Mouse (Mus musculus) B cell, adult 62 days (primary cell): Measurements from ENCODE around the gene Igfn1. TPM values are rescaled to one million over a fixed set of nuclear protein-coding genes. Genes with fewer than 3 reads are reported as not detected.

Experiments
- total RNA-seq: library from RNA; stranded (reverse); gene quantifications from 4 replicates; pipeline ENCODE4 v1.2.4, GENCODE M21; 2023

The Igfn1 gene
- total RNA-seq, result 0.09 to 0.17 TPM in 2 of 4 replicates, not detected in the others

DNA sequence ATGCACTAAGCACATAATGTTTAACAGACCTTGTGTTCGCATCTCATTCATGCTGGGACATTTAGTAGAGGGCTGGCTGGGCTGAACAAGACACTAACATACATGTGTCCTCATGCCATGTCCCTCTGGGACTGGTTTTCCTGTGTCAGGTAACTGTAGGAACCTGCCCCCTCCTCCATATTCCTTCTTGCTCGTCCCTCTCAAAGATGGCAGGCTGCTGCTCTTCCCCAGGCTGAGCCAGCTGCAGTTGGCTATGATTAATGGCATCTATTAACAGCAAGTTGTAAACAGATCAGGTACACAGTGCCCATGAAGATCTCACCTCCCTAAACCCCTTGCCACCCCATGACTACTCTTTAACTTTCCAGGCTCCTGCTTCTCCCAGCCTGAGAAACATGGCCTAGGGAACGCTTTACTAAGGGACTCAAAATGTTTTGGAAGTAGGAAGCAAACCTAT lies at the start of gene Igfn1:
TSS of gene Igfn1 (minus strand) at position 51 of the 457 bp plus-strand sequence.

DNA sequence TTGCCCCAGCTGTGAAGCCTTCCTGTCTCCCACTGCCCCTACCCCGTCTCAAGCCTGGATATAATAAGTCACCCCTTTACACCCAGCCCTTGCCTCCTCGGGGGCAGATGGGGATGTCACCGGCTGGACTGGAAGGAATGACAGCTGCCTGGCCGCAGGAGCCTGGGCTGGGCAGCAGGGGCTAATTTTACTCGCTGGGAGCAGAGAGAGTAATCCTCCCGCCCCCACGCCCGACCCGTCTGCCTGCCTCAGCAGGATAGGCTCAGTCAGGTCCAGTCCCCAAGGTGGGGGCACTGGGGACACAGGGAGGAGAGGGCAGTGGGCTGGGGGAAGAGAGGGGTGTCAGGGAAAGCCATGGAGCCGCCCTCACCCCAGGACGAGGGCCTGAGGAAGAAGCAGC lies 46.4 kb upstream of the Igfn1 start, which contains the start of gene Cacna1s:
TSS of gene Cacna1s (plus strand) at position 204 of the 400 bp plus-strand sequence.

DNA sequence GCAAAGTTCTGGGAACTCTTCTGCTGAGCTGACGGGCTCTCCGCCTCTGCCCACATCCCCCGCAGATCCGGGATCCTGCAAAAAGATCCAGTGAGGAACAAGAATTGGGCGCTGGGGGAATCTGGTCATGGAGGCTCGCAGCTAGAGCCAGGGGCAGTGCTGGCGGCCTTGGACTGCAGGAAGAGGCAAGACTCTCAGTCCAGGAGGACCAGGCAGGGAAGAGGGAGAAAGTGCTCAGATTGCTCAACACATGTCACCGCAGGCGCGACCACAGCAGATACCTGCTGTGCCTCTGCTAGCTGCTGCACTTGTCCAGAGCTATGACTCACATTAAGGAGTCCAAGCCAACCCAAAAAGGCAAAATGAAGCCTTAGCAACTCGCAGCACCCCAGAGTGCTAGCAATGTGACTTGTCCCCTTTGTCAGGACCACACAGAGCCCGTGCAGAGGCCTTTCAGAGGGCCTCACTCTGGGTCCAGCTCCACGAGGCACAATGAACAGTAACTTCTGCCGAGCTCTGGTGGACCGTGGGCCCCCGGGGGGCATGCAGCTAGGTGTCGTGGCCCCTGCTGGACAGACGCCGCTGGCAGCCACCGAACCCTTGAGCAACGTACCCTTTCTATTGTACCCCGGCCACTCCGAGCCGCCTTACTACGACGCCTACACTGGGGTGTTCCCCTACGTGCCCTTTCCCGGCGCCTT lies 44.3 kb upstream of the Igfn1 start, which contains the start of gene Ascl5:
TSS of gene Ascl5 (plus strand) at position 493 of the 701 bp plus-strand sequence.

DNA sequence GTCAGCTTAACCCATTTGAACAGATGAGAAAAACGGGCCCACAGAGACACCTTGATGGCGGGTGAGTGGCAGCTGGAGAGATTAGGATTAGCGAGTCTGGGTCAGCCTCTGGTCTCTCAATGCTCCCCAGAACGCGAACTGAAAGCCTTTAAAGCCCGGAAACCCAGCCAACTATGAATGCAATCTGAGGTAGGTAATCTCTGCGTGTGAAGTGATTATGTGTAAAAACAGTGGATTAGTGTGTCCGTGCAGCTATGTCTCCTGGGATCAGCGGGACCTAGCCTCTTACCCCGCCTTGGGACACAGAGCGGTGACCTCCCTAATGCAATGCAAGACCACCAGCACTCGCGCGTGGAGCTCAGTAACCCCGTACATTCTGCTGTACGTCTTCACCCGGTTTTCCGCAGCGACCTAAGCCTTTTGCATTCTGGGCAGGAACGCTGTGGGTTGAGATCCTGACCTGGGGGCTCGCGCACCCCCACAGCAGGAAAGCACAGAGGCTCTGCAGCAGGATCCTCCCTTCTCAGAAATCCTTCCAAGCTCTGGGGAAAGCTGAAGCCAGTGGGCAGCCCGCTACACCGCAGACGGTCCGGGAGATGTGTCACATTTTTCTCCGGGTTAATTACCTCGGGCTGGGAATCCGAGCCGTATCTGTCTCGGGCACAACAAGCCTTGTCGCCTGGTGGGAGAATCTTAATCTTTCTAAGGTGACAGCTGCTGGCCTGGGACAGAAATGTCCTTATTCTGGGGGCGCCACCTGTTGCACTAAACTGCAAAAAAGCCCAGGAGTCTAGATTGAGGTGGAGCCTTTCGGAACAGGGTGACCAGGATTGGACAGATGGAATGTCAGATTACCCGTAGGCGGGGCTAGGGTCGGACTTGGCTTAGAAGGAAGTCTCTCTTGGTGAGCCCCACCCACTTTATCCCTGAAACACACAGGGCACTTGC lies 1.3 kb upstream of the Igfn1 start, which contains the start of gene Tmem9:
TSS of gene Tmem9 (plus strand) at position 940 of the 948 bp plus-strand sequence.

DNA sequence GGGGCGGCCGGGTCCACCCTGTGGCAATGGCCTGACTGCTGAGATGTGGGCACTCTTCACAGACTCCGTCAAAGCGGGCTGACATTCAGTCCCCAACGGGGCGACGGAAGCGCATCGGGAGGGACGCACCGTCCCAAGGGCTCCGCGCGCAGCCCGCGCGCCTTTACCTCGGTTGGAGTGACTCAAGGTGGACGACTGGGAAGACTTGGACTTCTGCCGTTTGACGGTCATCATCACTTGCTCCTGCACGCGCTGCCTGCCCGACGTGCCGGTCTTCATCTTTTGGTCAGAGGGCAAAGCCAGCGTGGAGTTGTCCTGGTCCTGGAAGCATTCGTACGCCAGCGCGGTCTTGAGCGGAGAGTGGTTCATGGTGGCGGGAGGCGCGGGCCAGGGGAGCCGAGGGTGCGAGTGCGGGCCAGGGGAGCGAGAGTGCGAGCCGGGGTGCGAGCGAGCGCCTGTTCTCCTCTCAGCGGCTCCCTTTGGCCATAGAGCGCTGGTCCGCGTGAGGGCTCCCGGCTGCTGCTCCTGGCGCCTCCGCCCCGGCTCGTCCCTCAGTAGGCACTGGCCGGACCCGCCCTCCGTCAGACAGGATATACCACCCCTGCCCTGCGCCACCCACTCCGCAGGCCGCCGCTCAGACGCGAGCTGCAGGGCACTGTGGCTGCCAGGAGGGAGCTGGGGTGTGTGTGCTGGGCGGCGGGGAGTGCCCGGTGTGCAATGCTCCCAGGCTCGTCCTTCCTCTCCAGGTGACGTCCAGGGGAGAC lies 87.3 kb downstream of the Igfn1 start, which contains the start of gene Pkp1:
TSS of gene Pkp1 (minus strand) at position 564 of the 764 bp plus-strand sequence.

Other genes starting within 250 kb of the Igfn1 start
- gene Phlda3, start 240.2 kb downstream of the Igfn1 start, total RNA-seq, result not detected in 4 replicates
- gene Tnni1, start 226.9 kb downstream of the Igfn1 start, total RNA-seq, result not detected in 4 replicates
- not detected in 4 replicates for gene Lad1, start 187.7 kb downstream of the Igfn1 start, total RNA-seq
- gene Tnnt2, start 170.0 kb downstream of the Igfn1 start, total RNA-seq, result not detected in 4 replicates
- not detected in 4 replicates for gene Pkp1, start 87.1 kb downstream of the Igfn1 start, total RNA-seq
- 7.1 to 19.1 TPM (median 10.5 TPM) in 4 replicates for gene Tmem9, start 1.8 kb upstream of the Igfn1 start, total RNA-seq
- not detected in 4 replicates for gene Ascl5, start 44.5 kb upstream of the Igfn1 start, total RNA-seq
- gene Cacna1s, start 46.4 kb upstream of the Igfn1 start, total RNA-seq, result 4.0 to 6.5 TPM (median 5.1 TPM) in 4 replicates
- gene Kif21b, start 125.0 kb upstream of the Igfn1 start, total RNA-seq, result 204 to 217 TPM (median 210 TPM) in 4 replicates
- gene Mroh3, start 206.5 kb upstream of the Igfn1 start, total RNA-seq, result not detected in 4 replicates
- not detected in 4 replicates for gene Inava, start 227.9 kb upstream of the Igfn1 start, total RNA-seq